Mouse (Mus musculus) B cell, adult 2 months (primary cell): ENCODE data around the gene Lmo7.

Source experiments
- DNase-seq, 2 experiments: peaks; one replicate each; pipeline ENCODE4 v3.0.0; 2022

Gene Lmo7

DNA sequence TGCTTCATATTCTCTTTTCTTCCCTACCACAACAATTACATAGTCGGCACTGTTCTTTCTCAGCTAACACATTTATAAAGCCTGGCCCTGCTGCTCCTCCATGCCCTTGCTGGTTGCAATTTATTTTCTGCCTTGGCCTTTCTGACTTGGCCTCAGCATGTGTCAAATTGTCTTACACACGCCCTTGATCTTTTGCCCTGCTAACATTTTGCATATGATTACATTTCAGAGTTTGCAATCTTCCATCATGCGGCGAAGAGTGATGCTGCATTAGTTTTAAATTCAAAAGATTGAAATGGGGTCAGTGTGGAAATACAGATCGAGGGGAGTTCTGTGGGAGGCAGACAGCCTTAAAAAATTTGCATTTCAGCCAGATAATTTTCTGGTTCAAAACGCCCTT lies 234.6 kb downstream of the Lmo7 start:
- no peak for DNase-seq

DNA sequence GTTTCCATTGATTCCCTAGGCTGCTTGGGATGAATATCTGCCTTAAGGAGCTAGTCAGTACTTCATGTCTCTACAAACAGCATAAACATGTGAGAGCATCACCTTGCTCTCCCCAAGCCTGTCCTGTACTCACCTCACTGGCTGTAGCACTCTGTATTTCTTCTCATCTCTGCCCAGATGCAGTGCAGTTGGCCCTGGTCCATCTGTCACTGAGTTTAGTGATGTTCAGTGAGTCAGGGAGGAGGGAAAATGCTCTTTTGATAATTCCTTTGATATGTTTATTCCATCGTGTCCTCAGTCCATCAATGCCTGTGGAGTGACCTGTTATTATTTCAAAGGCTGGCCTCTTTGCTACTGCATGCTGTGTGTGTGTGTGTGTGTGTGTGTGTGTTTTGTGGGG lies 235.2 kb downstream of the Lmo7 start:
- no peak for DNase-seq

DNA sequence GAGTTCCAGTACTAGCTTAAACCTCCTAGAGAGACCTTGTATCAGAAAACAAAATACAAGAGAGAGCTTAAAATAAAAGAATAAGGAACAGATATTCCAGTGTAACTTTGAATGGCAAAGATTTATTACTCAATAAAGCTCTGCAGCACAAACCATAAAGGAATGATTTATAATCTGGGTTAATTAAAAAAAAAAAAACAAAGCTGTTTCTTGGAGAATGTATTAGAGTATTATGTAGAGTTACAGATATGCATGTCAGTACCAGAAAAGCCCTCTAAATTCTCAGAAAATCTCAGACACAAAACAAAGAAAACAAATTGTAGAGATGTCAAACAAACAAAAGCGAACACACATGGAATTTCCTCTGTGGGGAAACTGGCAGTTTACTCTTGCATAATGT lies 243.0 kb downstream of the Lmo7 start:
- DNase-seq, result no peak

DNA sequence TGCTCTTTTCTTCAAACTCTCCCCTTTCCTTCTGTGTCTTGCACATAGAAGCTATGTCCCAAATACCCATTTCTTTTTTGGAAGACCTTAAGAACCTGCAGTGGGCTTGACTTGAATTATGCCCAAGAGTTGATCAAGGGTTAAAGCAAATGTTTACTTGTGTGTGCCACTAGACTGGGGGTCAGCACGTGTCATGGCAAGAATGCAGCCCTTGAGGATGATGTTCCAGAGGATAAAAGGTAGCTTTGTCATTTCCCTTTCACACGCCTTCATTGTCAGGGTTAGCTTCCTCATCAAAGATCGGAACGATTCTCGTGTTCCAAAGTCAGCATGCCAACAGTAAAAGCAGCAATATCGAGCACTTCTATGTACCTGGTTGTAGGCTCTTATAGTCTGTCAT lies 243.4 kb downstream of the Lmo7 start:
- DNase-seq, result no peak

DNA sequence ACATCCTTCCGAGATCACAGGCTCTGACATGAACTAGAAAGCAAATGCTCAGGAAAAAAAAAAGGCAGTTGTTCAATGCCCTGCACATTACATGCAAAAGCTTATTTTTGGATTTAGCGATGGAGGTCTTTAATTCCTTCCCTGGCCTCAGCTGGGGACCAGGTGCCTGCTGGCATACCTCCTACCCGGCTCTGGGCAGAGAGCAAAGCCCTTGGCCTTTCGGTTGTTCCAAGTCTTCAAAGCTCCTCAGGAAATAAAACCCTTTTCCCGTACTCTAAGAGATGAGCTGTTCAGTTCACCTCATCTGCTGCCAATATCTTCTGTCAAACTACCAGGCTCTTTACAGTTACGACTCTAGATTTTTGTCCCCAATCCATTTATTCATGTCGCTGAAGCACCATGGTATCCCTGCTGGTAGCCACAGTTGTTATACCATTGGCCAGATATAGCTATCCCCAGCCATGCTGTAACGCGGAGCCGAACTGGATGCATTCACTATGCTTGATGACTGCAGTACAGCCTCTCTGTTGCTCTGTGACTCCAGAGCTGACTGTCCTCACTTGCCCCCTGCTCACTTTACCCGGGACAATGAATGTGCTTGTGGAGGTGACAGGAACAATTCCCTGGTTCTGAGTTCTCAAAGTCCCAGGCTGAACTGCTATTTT lies 246.4 kb downstream of the Lmo7 start:
- no peak for DNase-seq
